Mouse (Mus musculus) frontal cortex, postnatal 10 days (tissue): ENCODE results near the gene Dusp14.

ENCODE experiments used
- DNase-seq, 2 experiments: peaks; one replicate each; pipeline ENCODE4 v3.0.0; 2022; ENCODE audit warnings: low spot score in 2 of 2, mixed read lengths in 1 of 2

Dusp14 gene

GRCm38 (mm10) chr11:84069034-84069370 is at the start of gene Dusp14:
Gene Dusp14, minus strand, starts transcription at chr11:84069261.
- no peak for DNase-seq

GRCm38 (mm10) chr11:84117431-84117830 is 48.4 kb upstream of the Dusp14 start:
- DNase-seq, result no peak

DNA sequence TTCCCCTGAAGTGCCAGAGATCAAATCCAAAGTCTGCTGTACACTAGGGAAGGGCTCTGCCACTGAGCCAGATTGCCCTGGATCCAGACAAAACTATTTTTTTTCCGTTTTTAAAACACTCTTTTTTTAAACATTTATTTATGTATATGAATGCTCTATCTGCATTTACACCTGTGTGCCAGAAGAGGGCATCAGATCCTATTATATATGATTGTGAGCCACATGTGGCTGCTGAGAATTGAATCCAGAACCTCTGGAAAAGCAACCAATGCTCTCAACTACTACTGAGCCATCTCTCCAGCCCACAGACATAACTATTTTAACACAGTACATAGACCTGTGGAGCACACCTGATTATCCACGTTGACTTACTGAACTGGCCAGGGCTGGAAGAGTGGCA is 47.2 kb upstream of the Dusp14 start:
- no peak for DNase-seq

DNA sequence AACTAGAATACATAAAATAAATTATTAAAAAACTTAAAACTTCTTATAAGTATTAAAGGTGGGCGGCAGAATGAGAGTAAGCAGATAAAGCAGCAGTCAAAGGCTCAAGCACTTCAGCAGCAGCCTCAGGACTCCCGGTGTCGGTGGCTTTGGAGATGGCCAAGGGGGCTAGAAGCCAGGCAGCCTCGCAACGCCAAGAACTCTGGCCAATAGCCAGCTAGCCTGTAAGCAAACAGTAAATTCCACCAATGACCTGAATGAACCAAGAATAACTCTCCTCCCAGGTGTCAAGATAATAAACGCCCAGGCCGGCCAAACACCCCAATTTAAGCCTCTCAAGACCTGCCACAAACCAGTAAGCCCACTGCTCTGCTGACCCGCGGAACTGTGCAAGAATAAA is 46.6 kb upstream of the Dusp14 start:
- DNase-seq, result no peak

DNA sequence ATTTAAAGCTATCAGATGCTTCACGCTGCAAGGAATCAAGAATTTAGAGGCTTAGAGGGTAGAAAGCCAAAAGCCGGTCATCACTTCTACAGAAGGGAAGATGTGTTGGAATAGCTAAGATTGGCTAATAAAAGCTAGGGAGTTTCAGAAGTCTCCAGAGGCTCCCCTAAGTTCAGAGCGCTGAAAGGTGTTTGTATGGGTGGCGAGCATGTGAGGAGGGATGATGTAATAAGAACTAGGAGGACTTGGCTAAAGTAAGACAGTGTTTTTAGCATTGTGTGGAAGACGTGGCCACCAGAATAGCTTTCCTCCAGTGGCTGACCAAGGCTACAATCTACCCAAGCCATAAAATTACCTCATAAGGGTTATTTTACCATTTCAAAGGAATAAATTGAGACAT is 44.6 kb upstream of the Dusp14 start:
- DNase-seq, result no peak

DNA sequence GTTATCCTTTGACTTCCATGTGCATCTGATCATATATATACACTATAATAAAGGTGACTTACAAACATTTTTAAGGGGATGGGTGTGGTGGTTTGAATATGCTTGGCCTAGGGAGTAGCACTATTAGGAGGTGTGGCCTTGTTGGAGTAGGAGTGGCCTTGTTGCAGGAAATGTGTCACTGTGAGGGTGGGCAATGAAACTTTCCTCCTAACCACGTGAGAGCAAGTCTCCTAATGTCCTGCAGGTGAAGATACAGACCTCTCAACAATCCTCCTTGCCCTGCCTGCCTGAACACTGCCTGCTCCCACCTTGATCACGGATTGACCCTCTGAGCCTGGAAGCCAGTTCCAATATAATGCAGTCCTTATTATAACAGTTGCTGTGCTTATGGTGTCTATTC is 38.1 kb upstream of the Dusp14 start:
- no peak for DNase-seq

DNA sequence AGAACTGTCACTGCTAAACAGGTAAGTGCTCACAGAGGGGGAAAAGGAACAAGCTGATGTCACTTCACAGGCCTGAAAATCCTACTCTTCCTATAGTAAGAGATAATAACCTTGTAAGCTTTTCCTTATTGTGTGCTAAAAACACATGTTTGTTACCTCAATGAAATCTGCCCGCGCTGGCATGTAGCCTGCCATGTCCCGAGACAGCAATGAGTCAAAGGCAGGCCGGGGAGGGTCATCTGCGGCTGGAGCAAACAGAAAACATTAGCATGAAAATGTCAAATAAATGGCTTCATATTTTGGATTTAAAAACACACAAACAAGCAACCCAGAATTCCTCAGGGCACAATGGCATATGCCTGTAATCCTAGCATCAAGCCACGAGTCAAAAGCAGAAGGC is 35.0 kb upstream of the Dusp14 start:
- no peak for DNase-seq

DNA sequence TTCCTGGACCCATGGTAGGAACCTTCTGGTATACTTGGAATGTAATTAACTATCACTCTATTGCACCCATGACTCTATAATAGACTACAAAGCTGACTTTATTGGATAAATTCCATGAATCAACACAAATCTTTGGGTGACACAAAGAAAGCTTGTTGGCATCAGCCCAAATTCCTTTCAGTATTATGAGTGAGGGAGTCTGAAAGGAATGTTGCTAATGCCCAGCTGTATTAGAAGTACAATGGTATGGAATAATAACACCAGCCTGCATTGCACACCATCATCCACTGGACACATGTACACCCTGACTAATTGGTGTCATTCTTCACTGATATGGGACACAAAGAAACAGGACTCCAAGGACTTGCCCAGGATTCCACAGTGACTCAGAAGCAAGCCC is 32.1 kb upstream of the Dusp14 start:
- no peak for DNase-seq

GRCm38 (mm10) chr11:84097251-84097998 is 28.4 kb upstream of the Dusp14 start:
- DNase-seq, result no peak

- no peak for DNase-seq
Measured at GRCm38 (mm10) chr11:84095084-84095483, 26.0 kb upstream of the Dusp14 start.

DNA sequence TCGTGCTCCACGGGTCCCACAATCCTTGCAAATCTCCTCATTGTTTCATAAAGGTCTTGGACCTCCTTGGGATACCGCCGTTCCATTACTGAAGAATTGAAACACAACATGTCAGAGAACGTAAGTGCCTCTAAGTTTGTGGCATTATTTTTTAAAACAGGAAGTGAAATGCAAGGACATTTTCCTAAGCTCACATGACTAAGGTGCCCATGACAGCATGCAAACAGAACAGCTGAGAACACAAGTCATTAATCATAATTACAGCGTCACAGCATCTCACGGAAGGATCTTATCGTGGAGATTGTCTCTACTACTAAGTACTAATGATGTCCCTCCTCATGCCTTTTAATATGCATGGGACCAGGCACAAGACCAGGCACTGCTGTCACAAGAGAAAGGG is 21.5 kb upstream of the Dusp14 start:
- no peak for DNase-seq

DNA sequence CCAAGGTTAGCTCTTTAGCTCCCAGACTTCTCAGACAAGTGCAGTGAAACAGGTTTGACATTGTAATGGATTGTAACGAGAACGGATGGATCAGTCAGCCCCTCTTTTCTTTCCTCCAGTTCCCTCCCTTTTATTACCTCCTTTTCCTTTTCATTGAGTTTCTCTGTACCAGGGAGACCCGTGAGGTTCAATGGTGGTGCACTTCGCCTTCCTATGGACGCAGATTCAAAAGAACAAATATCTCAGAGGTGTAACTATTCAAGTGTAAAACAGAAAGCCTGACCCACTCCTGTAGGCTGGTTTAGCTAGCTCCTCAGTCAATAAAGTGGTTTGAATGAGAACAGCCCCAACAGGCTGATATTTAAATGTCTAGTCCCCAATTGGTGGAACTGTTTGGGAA is 12.8 kb upstream of the Dusp14 start:
- DNase-seq, result no peak

- DNase-seq, result no peak
Measured at GRCm38 (mm10) chr11:84080327-84080726, 11.3 kb upstream of the Dusp14 start.

- no peak for DNase-seq
Measured at GRCm38 (mm10) chr11:84079887-84080286, 10.8 kb upstream of the Dusp14 start.

DNA sequence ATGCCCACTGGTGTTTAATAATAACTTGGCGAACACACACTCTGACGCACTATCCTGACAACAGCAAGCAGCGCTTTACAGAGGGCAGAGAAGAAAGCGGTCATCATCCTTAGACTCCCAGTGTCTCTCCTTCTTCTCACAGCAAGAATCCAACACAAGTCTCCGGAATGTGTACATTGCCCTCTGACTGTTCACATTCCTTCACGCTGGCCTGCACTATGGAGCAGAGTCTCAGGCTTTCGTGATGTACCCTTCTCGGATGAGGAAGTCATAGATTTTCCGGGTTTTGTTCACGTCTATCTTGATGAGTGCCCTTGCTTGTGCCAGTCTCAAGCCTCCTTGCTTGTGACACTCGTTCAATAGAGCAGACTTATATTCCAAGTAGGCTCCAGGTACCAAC is 10.3 kb upstream of the Dusp14 start:
- no peak for DNase-seq

- DNase-seq, result no peak
Measured at GRCm38 (mm10) chr11:84078601-84079000, 9.5 kb upstream of the Dusp14 start.

DNA sequence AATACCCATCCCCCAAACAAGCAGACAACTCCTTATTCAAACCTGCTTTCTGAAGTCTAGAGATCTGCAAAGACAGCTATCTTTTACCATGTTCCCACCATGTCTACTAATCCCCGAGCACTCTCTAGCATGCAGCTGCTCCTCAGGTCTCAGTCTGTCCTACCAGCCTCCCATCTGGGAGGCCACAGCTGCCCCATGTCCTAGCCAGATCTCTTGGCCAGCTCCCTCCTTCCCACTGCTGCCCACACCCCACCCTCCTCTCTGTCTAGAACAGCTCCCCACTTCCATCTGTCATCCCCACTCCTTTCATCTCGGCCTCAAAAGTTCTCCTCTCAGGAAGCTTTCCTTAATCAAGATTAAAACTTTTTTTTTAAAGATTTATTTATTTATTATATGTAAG is 7.9 kb upstream of the Dusp14 start:
- DNase-seq, result no peak

- DNase-seq, result no peak
Measured at GRCm38 (mm10) chr11:84073816-84074764, 5.0 kb upstream of the Dusp14 start.

- peak; percentile 32 to 53 for DNase-seq
Measured at GRCm38 (mm10) chr11:84072904-84073651, 4.0 kb upstream of the Dusp14 start.

DNA sequence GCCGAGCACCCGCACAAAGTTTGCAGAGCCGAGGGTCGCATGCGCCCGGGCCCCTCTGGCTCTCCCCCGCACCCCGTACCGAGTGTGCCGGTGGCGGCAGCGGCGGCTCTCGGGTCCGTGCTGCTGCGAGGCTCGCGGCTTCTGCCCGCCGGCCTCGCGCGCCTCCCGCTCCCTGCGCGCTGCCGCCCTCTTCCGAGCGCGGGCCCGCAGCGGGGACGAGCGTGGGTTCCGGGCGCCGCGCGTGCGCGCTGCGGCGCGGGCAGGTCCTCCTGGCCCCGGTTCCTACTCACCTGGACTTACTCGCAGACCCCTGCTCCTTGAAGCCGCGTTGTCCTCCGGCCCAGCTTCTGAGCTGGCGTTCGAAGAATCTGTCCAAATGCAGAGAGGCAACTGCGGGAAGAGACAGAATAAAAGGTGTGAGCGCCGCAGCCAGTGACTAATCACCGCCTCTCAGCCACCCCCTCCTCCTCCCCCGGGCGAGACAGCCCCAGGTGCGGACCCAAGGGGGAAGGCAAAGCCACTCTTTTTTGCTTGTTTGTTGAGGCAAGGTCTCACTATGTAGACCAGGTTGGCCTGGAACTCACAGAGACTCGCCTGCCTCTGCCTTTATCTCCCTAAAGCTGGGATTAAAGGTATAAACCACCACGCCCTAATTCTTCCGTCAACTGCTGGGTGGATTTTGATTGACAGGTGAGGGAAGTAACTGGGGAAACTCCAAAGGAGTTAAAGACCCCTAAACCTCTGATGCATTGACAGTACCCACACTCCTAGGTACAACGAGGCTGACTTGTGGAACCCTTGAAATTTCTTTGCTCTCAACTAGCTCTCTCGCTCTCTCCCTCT is 649 bp downstream of the Dusp14 start:
- DNase-seq, result no peak

DNA sequence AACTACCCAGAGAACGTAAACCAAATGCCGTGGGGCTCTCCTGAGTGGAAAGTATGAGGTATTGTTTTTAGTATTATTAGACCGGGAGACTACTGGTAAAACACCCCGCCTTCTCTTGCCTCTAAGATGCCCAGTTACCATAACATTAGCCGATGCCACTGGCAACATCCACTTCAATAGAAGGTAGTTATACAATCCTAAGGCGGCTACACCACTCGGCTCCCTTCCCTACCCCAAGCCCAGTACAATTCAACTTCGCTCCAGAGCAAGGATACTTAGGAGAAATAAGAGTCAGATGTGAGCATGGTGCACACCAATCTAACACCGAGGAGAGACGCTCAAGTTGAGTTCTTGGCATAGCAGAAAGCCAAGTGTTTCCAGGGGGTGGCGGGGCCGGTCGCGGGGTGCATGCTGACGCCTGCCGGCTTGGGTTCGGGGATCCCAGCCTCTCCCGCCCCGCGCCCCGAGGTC is 1.3 kb downstream of the Dusp14 start:
- DNase-seq, result no peak
